Mouse (Mus musculus): ENCODE data around the gene Cbx8.
A peak's percentile ranks its signal among the peaks of the same experiment; 100 is the strongest.

The Cbx8 gene

DNA sequence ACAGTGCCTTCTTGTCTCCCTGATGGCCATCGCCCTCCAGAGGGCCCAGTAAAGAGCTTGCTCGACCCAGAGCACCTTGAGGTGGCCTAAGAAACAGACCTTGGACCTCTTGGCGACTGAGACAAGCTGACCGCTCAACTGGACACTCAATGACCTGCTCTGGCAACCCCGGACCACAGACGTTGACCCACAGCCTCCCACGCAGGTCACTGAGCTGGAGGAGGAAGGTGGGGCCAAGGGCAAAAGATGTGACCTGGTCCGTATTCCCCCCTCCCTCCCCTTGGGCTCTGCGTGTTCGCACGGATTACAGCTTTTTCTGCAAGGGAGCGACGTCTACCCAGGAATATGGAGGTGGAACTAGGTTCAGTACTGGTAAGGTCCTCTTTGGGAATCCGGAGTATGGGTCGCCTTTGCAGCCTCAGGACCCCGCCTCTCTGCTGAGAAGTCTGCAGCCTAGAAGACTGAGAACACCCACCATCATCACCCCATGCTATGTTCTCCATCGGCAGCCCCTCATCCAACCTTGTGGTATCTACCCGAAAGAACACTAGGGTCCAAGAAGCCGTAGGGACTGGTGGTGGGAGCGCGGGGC, 5.6 kb downstream of the Cbx8 start:
- no peak for DNase-seq (ENCODE audit: low read depth in 1 of 2, low spot score in 2 of 2)

DNA sequence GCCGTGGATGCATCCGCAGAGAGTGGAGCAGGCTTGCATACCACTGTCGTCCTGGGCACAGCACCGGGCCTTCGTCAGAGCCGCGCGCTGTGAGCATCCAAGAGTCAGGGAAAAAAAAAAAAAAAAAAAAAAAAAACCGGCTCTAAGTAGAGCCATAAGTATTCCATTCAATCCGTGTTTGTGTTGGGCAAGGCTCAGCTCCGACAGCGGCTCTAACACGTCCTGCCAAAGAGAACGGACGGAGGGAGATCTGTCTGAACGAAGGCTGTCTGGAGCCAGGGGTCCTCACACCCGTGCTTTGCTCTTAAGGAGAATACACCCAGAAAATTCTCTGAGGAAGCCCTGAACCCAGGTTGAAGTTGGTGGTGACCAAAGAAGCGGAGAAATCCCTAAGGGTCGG, 6.1 kb downstream of the Cbx8 start:
- DNase-seq (ENCODE audit: low read depth in 1 of 2, low spot score in 2 of 2), result no peak

- peak; percentile 36 to 81 for DNase-seq (ENCODE audit: low read depth in 1 of 2, low spot score in 2 of 2)
Observed at GRCm38 (mm10) chr11:119033874-119034558, 6.8 kb downstream of the Cbx8 start.

- no peak for DNase-seq (ENCODE audit: low read depth in 1 of 2, low spot score in 2 of 2)
Observed at GRCm38 (mm10) chr11:119026203-119026602, 14.6 kb downstream of the Cbx8 start.

GRCm38 (mm10) chr11:119024260-119024659, 16.5 kb downstream of the Cbx8 start:
- DNase-seq (ENCODE audit: low read depth in 1 of 2, low spot score in 2 of 2), result no peak

DNA sequence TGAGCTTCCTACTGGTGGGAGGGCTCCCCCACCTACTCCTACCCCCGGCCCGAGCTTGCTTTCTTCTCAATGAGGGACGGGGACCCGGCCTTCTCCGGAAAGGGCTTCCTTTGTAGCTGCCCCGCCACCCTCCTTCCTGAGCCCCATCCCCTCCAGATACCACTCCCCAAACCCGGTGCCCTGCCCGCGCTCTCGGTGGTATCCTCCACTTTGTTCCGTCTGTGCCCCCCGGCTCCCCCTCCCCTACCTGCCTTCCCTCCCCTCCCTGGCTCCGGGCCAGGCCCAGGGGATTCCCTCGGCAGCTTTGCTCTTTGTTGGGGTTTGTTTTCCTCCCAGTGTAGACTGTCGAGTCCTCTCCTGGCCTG, 17.2 kb downstream of the Cbx8 start:
- no peak for DNase-seq (ENCODE audit: low read depth in 1 of 2, low spot score in 2 of 2)

DNA sequence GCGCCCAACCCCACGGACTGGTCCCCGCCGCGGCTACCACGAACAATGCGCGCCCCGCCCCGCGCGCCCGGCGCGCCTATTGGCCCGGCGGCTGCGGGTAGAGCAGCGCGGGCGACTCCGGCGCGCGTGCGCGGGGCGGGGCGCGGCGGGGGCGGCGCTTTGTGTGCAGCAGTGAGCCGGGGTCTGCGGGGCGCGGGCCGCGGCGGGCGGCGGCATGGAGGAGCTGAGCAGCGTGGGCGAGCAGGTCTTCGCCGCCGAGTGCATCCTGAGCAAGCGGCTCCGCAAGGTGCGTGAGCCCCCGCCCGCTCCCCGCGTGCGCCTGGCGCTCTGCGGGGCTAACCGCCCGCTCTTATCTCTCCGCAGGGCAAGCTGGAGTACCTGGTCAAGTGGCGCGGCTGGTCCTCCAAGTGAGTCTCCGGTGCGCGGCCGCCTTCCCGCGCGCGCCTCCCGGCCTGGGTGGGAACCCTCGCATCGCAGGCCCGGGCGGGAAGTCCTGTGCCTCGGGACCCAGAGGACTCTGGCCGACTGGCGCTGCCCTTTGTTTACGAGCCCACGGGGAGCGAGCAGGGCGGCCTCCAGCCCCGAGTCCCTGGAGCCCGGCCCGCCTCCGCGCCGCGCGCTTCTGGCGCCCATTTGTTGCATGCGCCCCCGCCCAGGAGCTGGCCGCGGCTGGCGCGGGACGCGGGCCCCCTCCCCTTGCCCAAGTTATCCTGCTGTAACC, 17.7 kb downstream of the Cbx8 start, which contains the start of gene Cbx2:
TSS of gene Cbx2 (plus strand) at position 68 of the 721 bp plus-strand sequence.
- peak in 1 of 2 experiments; percentile 51 for DNase-seq (ENCODE audit: low read depth in 1 of 2, low spot score in 2 of 2)

GRCm38 (mm10) chr11:119022068-119022894, 18.5 kb downstream of the Cbx8 start:
- DNase-seq (ENCODE audit: low read depth in 1 of 2, low spot score in 2 of 2), result no peak

DNA sequence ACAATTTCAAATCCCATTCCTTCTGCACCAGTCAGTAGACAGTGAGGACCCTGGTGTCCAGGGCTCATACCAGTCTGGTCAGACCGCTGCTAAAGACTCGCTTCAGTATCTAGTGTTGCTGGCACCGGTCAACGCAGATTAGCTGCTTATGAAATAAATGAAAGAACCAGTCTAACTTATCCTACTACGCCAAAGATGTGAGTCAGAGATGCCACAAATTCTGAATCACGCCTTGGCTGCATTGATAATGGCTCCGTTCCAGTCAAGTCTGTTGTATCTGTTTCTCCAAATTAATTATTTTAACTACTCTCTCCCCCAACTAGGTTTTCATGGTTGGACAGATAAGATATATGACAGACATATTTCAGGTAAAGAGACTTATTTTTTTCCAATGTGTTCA, 19.6 kb downstream of the Cbx8 start:
- DNase-seq (ENCODE audit: low read depth in 1 of 2, low spot score in 2 of 2), result no peak

DNA sequence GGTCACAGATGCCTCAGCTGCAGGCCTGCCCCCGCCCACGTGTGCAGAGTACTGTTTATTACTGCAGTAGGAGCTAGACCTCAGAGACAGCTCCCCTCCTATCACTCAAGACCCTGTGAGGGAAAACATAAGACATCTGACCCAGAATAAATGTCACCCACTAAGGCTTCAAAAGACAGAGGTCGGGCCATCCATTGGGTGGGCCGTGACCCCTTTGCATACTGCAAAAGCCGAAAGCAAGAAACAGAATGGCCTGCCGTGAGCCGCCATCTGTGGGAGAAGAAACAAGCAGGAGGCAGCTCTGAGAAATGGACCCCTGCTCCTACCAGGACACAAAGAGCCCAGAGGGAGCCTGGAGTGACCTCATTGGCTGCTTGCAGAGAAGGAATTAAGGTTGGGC, 23.3 kb downstream of the Cbx8 start:
- no peak for DNase-seq (ENCODE audit: low read depth in 1 of 2, low spot score in 2 of 2)

DNA sequence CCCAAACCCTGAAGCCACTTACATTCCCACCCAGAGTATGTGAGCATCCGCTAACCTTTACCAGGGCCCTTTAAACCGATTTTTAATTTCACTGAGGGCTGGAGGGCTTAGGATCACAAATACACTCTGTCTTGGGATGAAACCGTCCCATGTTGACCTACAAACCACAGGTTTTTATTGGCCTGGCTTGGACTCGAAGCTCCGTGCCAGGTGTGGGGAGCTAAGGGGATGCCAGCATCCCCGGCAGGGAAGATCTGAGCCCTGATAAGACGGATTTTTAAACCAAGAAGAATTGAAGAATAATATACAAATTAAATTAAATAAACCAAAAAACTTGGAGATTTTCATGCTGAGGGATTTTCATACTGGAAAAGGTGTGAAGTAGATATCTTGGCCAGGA, 26.3 kb downstream of the Cbx8 start:
- no peak for DNase-seq (ENCODE audit: low read depth in 1 of 2, low spot score in 2 of 2)

DNA sequence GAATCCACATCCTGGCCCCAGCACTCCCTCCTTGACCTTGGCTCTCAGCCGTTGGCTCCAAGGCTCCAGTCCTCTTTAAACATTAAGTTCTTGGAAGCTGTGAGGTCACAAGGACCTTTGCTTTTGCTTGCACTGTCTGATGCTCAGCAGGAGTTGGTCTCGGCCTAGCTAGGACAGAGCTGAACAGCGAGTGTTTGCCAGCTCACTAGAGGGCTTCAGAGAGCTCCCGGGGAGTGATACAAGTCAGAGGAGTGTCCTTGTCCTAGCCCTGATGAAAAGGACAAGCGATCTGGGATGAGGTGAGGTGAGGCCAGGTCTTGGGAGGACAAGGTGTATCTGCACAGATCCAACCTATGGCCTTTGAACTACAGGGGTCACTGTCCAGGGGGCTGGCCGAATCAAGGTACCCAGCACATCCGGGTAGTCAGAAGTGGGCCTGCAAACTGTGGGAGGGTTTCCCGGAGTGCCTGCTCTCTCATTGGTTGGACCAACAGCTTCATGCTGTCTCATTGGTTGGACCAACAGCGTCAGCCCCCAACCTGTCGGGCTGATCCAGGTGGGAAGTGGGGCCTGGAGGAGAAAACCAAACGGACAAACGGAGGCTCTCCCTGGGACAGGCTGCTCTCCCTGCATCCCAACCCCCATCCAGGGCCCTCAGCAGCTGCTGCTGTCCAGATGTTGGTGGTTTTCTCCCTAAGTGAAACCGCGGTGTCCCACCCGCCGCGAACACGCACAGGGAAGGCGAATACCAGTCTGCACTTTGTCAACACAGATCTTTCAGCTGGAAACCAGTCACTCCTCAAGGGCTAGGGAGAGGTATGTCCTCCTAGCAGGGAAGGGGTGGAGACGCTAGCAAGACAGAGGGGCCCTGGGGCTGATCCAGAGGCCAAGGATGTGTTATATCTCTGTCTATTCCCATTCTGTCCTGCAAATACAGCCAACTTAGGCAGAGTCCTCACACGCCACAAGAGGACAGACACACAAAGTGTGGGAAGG, 33.0 kb downstream of the Cbx8 start:
- DNase-seq (ENCODE audit: low read depth in 1 of 2, low spot score in 2 of 2), result no peak

DNA sequence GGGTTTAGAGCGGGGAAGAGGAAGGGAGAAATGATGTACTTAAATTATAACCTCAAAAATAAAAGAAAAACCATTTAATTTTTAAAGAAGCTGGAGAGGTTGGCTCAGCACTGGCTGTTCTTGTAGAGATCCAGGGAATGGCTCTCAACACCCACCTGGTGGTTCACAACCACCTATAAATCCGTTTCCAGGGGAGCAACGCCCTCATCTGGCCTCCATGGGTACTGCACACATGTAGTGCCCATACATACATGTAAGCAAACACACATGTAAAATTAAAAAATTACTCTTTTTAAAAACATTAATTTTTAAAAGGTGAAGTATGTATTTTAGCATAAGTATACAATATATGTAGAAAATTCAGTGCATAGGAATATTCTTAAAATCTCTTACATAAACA, 34.3 kb downstream of the Cbx8 start:
- DNase-seq (ENCODE audit: low read depth in 1 of 2, low spot score in 2 of 2), result no peak

DNA sequence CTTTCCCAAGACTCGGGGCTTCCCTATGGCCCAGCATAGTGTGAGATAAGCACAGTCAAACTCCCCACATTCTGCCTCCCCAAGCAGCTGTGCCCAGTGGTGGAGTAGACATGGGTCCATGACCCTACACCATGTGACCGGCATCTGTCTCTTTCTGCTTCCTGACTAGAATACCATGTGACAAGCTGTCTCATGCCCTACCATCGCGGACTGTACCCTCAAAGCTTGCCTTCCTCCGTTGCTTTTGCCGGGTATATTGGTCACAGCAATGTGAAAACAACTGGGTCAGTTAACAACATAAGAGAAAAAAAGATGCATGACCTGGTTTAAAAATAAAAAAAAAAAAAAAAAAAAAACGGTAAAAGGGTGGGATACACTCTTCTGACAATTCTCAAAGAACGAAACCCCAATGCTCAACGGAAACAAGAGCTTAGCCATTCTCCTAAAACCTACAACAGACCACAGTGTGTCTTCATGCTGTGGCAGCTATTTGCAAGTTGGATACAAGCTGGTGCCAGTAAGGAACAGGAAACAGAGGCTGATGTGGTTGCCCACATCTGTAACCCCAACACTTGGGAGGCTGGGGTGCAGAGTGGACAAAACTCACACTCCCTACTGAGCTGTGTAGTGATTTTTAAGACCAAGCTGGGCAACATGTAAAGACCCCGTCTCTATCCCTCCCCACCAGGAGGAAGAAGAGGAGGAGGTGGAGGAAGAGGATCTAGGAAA, 35.1 kb downstream of the Cbx8 start:
- DNase-seq (ENCODE audit: low read depth in 1 of 2, low spot score in 2 of 2), result no peak

DNA sequence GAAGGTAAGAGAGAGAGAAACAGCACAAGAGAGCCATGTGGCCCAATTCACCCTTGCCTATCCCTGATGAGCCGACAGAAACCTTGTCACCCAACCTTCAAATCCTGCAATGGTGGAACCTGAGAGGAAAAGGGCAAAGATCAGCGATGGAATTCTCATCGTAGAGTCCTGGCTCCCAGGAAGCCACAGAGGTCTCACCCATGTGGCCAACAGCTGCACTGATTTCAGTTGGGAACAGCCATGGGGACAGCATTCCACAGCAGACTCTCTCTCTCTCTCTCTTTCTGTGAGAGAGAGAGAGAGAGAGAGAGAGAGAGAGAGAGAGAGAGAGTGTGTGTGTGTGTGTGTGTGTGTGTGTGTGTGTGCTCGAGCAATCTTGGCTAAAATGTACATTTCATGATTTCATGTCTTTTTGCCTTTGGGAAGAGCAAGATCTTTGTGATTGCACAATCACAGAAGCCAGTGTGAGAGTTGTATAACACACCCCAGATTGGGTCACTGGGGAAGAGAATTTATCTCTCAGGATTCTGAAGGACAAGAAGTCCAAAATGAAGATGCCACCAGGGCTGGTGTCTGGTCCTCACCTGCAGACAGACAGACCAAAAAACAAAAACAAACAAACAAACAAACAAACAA, 39.2 kb downstream of the Cbx8 start:
- no peak for DNase-seq (ENCODE audit: low read depth in 1 of 2, low spot score in 2 of 2)

GRCm38 (mm10) chr11:119000877-119001276, 39.9 kb downstream of the Cbx8 start:
- DNase-seq (ENCODE audit: low read depth in 1 of 2, low spot score in 2 of 2), result no peak

GRCm38 (mm10) chr11:118999361-118999804, 41.4 kb downstream of the Cbx8 start:
- no peak for DNase-seq (ENCODE audit: low read depth in 1 of 2, low spot score in 2 of 2)

DNA sequence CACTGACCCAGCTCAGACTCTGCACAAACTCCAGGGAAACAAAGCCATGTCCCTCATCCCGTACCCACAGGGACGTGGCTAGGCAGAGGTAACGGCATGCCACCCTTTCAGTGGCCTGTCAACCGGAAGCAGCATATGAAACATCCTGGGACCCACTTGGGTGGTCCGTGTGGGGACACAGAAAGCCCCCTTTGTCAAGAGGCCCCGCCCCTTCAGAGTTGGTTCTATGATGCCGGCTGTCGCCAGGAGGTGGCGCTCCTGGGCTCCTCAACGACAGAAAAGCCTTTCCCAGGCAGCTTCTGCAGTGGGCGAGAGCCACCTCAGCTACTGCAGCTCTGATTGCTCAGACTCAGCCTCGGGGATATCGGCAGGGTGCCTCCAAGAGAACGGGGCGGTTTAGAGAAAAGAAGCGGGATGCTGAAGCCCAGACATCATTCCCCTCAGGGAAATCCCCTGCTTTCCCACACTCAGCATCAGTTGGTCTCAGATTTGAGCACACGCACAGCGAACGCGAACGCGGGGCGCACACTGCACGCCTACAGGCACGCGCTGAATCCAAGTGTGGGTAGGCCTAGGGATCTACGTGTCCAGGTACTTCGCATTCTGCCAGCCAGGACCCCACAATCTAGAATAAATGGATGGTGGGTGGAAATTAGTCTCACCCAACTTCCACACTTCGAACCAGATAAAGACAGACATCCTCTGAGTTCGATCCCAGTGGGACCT, 42.1 kb downstream of the Cbx8 start:
- peak in 1 of 2 experiments; percentile 54 for DNase-seq (ENCODE audit: low read depth in 1 of 2, low spot score in 2 of 2)

All from monocyte, adult 2 months (primary cell).